Mouse (Mus musculus) embryonic fibroblast, embryonic 13.5 days (primary cell): ENCODE measurements at regions not wholly inside any gene's neighbourhood (a gene's known extent, or its start where the extent isn't known, plus 50 kb on each side); places are given as distances from the start of the nearest gene placed in this dataset.

Experiments used
- CTCF ChIP-seq: IDR thresholded peaks from 2 replicates; pipeline ENCODE4 v1.5.1; 2011; ENCODE audit warnings: mild to moderate bottlenecking, control low read depth, low read length, moderate library complexity, borderline replicate concordance; ENCODE audit not compliant: insufficient read depth
- POLR2A ChIP-seq: IDR thresholded peaks from 2 replicates; pipeline ENCODE4 v1.6.1; 2011; ENCODE audit warnings: low read depth, mild to moderate bottlenecking, control low read depth, low read length, moderate library complexity

DNA sequence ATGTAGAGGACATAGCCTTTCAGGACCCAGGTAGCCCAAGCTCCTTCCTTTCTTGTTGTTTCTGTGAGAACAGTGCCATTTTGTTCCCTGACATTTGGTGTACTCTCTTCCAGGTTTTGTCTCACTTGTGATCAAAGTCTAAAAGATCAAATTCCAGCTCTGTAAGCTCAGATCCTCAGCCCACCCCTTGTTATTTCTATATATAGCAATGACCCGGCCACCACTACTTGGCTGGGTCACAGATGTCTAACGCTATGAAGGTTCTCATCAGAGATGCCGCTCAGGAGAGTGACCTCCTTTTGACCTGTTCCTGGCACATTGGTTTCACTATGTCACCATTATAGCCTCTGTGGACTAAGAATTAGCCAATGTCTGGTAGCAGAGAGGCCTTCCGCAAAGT is 451.7 kb downstream of the Pik3r1 start:
- no peak for TF ChIP-seq CTCF
- no peak for TF ChIP-seq POLR2A
